Mouse (Mus musculus) embryonic facial prominence, embryonic 10.5 days (tissue): ENCODE measurements around the gene Rgsl1. TPM values are rescaled to one million over a fixed set of nuclear protein-coding genes. Genes with fewer than 3 reads are reported as not detected.
"Not testable (repeated sequence)": the region's sequence is repeated elsewhere in the genome, so short reads cannot be mapped to it uniquely, and the experiment has no call there.

Experiments
- DNase-seq: peaks from one replicate; pipeline ENCODE4 v3.0.0-alpha.2; 2017; ENCODE audit warnings: low spot score
- H3K27ac ChIP-seq: fragments of 300-500 bp; sonication (generic); replicated peaks from 2 replicates; pipeline ENCODE4 v1.5.1; 2016; ENCODE audit warnings: mild to moderate bottlenecking
- H3K27me3 ChIP-seq: fragments of 300-500 bp; sonication (generic); replicated peaks from 2 replicates; pipeline ENCODE4 v1.6.1; 2016; ENCODE audit warnings: low read depth, mild to moderate bottlenecking; ENCODE audit not compliant: poor library complexity, severe bottlenecking
- H3K36me3 ChIP-seq: fragments of 300-500 bp; sonication (generic); replicated peaks from 2 replicates; pipeline ENCODE4 v1.6.1; 2016; ENCODE audit warnings: mild to moderate bottlenecking, moderate library complexity
- H3K4me1 ChIP-seq: fragments of 300-500 bp; sonication (generic); 2 replicates; pipeline ENCODE4 v1.6.1; 2016
- H3K4me3 ChIP-seq: fragments of 300-500 bp; sonication (generic); 2 replicates; pipeline ENCODE4 v1.5.1; 2016; ENCODE audit warnings: mild to moderate bottlenecking, moderate library complexity
- H3K9me3 ChIP-seq: fragments of 300-500 bp; sonication (generic); 2 replicates; pipeline ENCODE4 v1.6.1; 2016; ENCODE audit warnings: mild to moderate bottlenecking
- WGBS: fragments of 180-500 bp; shearing (Covaris S2); methylation state at CpG from one replicate; pipeline ENCODE4 v1.1.7; 2016; 5-methylcytosine and 5-hydroxymethylcytosine counted together
- polyA plus RNA-seq: library from polyadenylated mRNA; unstranded; fragments of >200 nt; fragmentation: Nextera tagmentation; extraction: Ambion mirVana; gene quantifications from 2 replicates; pipeline ENCODE4 v1.2.1, GENCODE M21; 2016

Gene Rgsl1
- 0.07 TPM in 1 of 2 replicates, not detected in the other for polyA plus RNA-seq

DNA sequence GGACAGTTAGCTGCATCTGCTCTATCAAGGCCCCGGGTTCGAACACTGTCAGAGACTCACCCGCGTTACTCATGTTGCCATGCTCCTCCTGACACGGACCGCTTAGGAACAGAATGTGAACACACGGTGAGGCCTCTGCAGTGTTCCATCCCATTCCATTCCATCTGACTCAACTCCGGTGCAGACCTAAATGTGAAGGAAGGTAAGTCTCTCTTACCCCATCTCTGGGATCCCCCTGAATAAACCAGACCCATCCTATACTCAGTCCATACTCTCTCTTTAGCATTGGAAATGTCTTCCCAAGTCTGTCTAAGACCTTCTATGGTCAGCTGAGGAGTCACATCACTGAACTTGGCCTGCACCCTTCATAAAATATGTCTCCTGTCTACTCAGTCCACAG, at the start of gene Rgsl1:
Rgsl1 (minus strand) TSS at position 101 of the 400 bp plus-strand sequence.
- Histone ChIP-seq H3K36me3 (no peaks in the 10 kb centered on the region), H3K4me3 (no peak within 1 kb of the TSS), H3K9me3 (no peaks in the 10 kb centered on the region), H3K27ac (no peak within 1 kb of the TSS), H3K4me1 (peaks cover 18% of the 10 kb centered on the region), H3K27me3 (no peaks in the 10 kb centered on the region)
- no peak for DNase-seq
- 93% methylated on average over 8 of the region's 8 CpGs for WGBS

GRCm38 (mm10) chr1:153891442-153891841, 47.5 kb upstream of the Rgsl1 start, which contains the start of gene Teddm1a:
TSS of gene Teddm1a (plus strand) at chr1:153891742.
- WGBS: 66% methylated on average over 4 of the region's 4 CpGs

DNA sequence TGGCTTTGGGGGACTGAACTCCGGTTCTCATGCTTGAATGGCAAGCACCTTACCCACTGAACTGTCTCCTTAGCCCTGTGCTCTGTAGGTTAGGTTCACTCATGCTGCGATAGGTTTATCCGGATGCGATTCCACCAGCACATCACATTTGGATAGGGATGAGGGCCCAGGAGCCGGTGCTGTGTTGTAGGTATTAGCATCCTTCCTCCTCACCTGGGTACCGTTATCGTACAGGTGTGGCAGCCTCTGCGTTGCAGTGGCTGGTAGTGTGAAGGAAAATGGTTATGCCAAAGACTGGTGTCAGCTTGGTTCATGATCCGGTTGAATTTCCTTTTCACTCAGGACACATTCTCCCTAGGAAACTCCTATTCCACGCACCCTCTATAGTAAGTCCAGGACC, 46.2 kb upstream of the Rgsl1 start:
- H3K27ac ChIP-seq: no peak overlapping the region
- no peak overlapping the region for H3K4me3 ChIP-seq
- peaks cover 10% of the 10 kb centered on the region; the same call in 1 of the 2 replicates for H3K4me1 ChIP-seq
- H3K9me3 ChIP-seq: no peaks in the 10 kb centered on the region
- no peak for DNase-seq
- H3K27me3 ChIP-seq: no peaks in the 10 kb centered on the region; the same call in 1 of the 2 replicates
- WGBS: 93% methylated on average over 10 of the region's 10 CpGs
- no peaks in the 10 kb centered on the region for H3K36me3 ChIP-seq

More at GRCm38 (mm10) chr1:153891442-153891841, 47.5 kb upstream of the Rgsl1 start, which contains the start of gene Teddm1a:
- Histone ChIP-seq H3K4me1 (0 out of 2 replicates have a peak, but pooled peaks cover 5% of the 10 kb centered on the region), H3K4me3 (no peak within 1 kb of the TSS), H3K9me3 (no peaks in the 10 kb centered on the region), H3K27ac (no peak within 1 kb of the TSS), H3K27me3 (no peaks in the 10 kb centered on the region; the same call in 1 of the 2 replicates), H3K36me3 (no peaks in the 10 kb centered on the region)
- DNase-seq: no peak

- H3K4me3 ChIP-seq: no peak overlapping the region
- peaks cover 6% of the 10 kb centered on the region; the same call in 1 of the 2 replicates for H3K4me1 ChIP-seq
- WGBS: 45% methylated on average over 17 of the region's 17 CpGs
- no peak overlapping the region for H3K27ac ChIP-seq
- no peaks in the 10 kb centered on the region for H3K36me3 ChIP-seq
- H3K9me3 ChIP-seq: no peaks in the 10 kb centered on the region
- no peaks in the 10 kb centered on the region for H3K27me3 ChIP-seq
- peak; percentile 15 for DNase-seq
These were observed 42.2 kb upstream of the Rgsl1 start for GRCm38 (mm10) chr1:153886024-153886633.

- 98% methylated on average over 17 of the region's 17 CpGs for WGBS
- not testable (repeated sequence) for H3K9me3 ChIP-seq, H3K4me3 ChIP-seq
These were observed 36.4 kb upstream of the Rgsl1 start for GRCm38 (mm10) chr1:153880391-153880790.

GRCm38 (mm10) chr1:153874045-153874444, 30.1 kb upstream of the Rgsl1 start, which contains the start of gene Teddm1b:
TSS of gene Teddm1b (plus strand) at chr1:153874345.
- no peak within 1 kb of the TSS for H3K4me3 ChIP-seq
- WGBS: 90% methylated on average over 6 of the region's 6 CpGs
- H3K27ac ChIP-seq: no peak within 1 kb of the TSS
- H3K9me3 ChIP-seq: no peaks in the 10 kb centered on the region
- H3K4me1 ChIP-seq: no peaks in the 10 kb centered on the region
- no peak for DNase-seq
- H3K36me3 ChIP-seq: no peaks in the 10 kb centered on the region
- no peaks in the 10 kb centered on the region for H3K27me3 ChIP-seq

More at GRCm38 (mm10) chr1:153880391-153880790, 36.4 kb upstream of the Rgsl1 start:
- not testable (repeated sequence) for H3K36me3 ChIP-seq, DNase-seq, H3K4me1 ChIP-seq, H3K27ac ChIP-seq, H3K27me3 ChIP-seq

DNA sequence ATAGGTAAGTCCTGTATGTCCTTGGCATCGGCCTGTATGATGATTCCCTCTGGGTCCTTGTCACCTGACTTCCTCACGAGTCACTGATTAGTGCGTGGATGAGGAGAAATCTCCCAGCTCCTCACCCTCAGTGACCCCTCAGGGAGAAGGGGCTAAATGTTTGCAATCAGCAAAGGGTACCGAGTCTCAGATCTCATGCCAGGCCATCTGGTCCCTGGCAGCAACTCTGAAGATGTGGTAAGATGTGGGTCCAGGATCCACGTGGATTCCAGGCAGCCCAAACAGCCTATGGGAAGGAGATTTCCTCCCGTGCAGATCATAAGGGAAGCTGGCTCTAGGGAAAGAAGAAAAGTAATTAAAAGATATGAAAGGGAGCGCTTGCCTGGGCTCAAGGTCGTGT, 12.0 kb upstream of the Rgsl1 start:
- H3K27ac ChIP-seq: no peak overlapping the region
- H3K4me3 ChIP-seq: no peak overlapping the region
- H3K4me1 ChIP-seq: no peaks in the 10 kb centered on the region
- no peaks in the 10 kb centered on the region for H3K36me3 ChIP-seq
- WGBS: 88% methylated on average over 8 of the region's 8 CpGs
- DNase-seq: no peak
- no peaks in the 10 kb centered on the region for H3K9me3 ChIP-seq
- no peaks in the 10 kb centered on the region for H3K27me3 ChIP-seq

GRCm38 (mm10) chr1:153852696-153853095, 8.8 kb upstream of the Rgsl1 start:
- not testable (repeated sequence) for DNase-seq, H3K4me3 ChIP-seq
- WGBS: 79% methylated on average over 7 of the region's 7 CpGs

DNA sequence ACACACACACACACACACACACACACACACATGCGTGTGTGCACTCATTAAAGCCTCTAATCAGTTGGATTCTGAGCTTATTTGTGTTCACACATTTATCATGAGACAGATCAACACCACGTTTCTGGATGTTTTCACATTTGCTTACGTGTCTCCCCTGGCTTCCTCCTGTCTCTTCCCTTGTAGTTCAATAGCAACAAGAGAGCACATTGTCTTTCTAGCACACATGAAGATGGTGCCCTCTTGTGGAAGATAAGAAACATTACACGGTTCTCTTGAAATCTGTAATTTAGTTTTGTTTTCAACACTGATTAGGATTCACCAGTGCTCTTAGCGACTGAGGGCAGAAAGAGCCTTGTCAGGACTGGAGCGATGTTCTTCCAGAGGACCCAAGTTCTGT, 2.9 kb upstream of the Rgsl1 start:
- DNase-seq: no peak
- H3K4me3 ChIP-seq: no peak overlapping the region
- WGBS: 36% methylated on average over 6 of the region's 6 CpGs
- no peaks in the 10 kb centered on the region for H3K36me3 ChIP-seq
- H3K9me3 ChIP-seq: no peaks in the 10 kb centered on the region
- no peaks in the 10 kb centered on the region for H3K27me3 ChIP-seq
- no peak overlapping the region for H3K27ac ChIP-seq
- peaks cover 5% of the 10 kb centered on the region for H3K4me1 ChIP-seq

More at GRCm38 (mm10) chr1:153852696-153853095, 8.8 kb upstream of the Rgsl1 start:
- H3K4me1 ChIP-seq, H3K27me3 ChIP-seq, H3K9me3 ChIP-seq, H3K27ac ChIP-seq, H3K36me3 ChIP-seq: not testable (repeated sequence)

DNA sequence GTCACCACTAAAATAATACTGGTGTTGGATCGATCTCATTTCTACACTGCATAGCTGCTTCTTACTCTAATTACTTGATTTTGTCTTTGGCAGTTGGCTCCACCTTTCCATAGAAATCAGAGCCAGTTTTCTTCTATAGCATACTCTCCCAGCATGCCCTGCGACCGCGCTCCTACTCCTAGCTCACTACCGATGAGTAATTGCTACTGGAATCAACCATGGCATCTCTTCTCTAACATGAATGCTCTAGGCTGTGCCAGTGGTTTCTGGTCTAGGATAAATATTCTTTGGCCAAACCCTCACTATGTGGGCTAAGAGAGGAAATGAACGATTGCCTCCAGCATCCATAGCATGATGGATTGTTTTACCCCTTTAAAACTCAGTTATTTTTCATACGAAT, 2.5 kb upstream of the Rgsl1 start:
- H3K27ac ChIP-seq: no peak overlapping the region
- no peak for DNase-seq
- no peaks in the 10 kb centered on the region for H3K36me3 ChIP-seq
- no peaks in the 10 kb centered on the region for H3K27me3 ChIP-seq
- peaks cover 9% of the 10 kb centered on the region for H3K4me1 ChIP-seq
- no peaks in the 10 kb centered on the region for H3K9me3 ChIP-seq
- WGBS: 93% methylated on average over 7 of the region's 7 CpGs
- H3K4me3 ChIP-seq: no peak overlapping the region

- Histone ChIP-seq H3K4me3 (no peak overlapping the region), H3K27ac (no peak overlapping the region; the same call in 1 of the 2 replicates), H3K27me3 (no peaks in the 10 kb centered on the region), H3K4me1 (peaks cover 18% of the 10 kb centered on the region), H3K36me3 (no peaks in the 10 kb centered on the region), H3K9me3 (no peaks in the 10 kb centered on the region)
- WGBS: 85% methylated on average over 11 of the region's 11 CpGs
- no peak for DNase-seq
These were observed 1.7 kb downstream of the Rgsl1 start for GRCm38 (mm10) chr1:153842121-153842740.

DNA sequence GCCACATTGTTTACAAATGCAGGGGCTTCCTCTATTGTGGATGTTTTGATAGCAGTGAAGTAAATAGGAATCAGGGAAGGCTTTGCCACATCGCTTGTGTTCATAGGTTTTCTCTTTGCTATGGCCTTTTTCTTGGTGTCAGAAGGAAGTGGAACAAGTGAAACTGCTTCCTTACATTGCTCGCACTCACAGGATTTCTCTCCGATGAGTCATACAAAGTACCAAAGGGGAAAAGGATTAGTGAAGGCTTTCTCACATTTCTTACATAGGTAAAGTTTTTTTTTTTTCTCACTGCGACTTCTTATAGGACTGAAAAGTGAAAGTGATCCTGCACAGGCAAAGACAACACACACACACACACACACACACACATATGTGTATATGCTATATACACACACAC, 7.9 kb downstream of the Rgsl1 start:
- no peak overlapping the region for H3K27ac ChIP-seq
- WGBS: 82% methylated on average over 4 of the region's 4 CpGs
- no peaks in the 10 kb centered on the region for H3K36me3 ChIP-seq
- no peak for DNase-seq
- H3K4me1 ChIP-seq: peaks cover 5% of the 10 kb centered on the region
- H3K27me3 ChIP-seq: no peaks in the 10 kb centered on the region
- H3K9me3 ChIP-seq: no peaks in the 10 kb centered on the region
- no peak overlapping the region for H3K4me3 ChIP-seq

GRCm38 (mm10) chr1:153830746-153831145, 13.2 kb downstream of the Rgsl1 start:
- 80% methylated on average over 4 of the region's 4 CpGs for WGBS
- H3K4me1 ChIP-seq: no peaks in the 10 kb centered on the region
- H3K27me3 ChIP-seq: no peaks in the 10 kb centered on the region
- H3K27ac ChIP-seq: no peak overlapping the region
- no peak for DNase-seq
- no peaks in the 10 kb centered on the region for H3K9me3 ChIP-seq
- no peaks in the 10 kb centered on the region for H3K36me3 ChIP-seq
- H3K4me3 ChIP-seq: no peak overlapping the region
